Mouse (Mus musculus) MEL (cell line): ENCODE results near the gene Ninl. TPM values are rescaled to one million over a fixed set of nuclear protein-coding genes. Genes with fewer than 3 reads are reported as not detected.

Experiments
- DNase-seq: peaks from one replicate; pipeline ENCODE4 v3.0.0; 2011; ENCODE audit warnings: low read depth, low spot score
- H3K27ac ChIP-seq: 2 replicates; pipeline ENCODE4 v1.5.1; 2012; ENCODE audit warnings: low read depth, mild to moderate bottlenecking, control low read depth, low read length, moderate library complexity; ENCODE audit not compliant: control insufficient read depth
- H3K27me3 ChIP-seq, 2 experiments: fragments of 150-350 bp in 1 of 2; sonication (generic) in 1 of 2; 2 replicates each; pipeline ENCODE4 v1.6.1; 2012; ENCODE audit warnings: low read length in 2 of 2, mild to moderate bottlenecking in 2 of 2, improper control_type of control experiment in 1 of 2, moderate library complexity in 1 of 2; ENCODE audit not compliant: insufficient read depth in 2 of 2, control insufficient read depth in 1 of 2
- H3K36me3 ChIP-seq, 2 experiments: 2 replicates each; pipeline ENCODE4 v1.6.1; 2012 to 2014; ENCODE audit warnings: low read length in 2 of 2, improper control_type of control experiment in 1 of 2, inconsistent platforms in 1 of 2, mild to moderate bottlenecking in 1 of 2; ENCODE audit not compliant: insufficient read depth in 2 of 2, control insufficient read depth in 1 of 2
- H3K4me1 ChIP-seq, 2 experiments: fragments of 150-350 bp in 1 of 2; sonication (generic) in 1 of 2; 2 replicates each; pipeline ENCODE4 v1.6.1; 2012; ENCODE audit warnings: low read length in 2 of 2, improper control_type of control experiment in 1 of 2, mild to moderate bottlenecking in 1 of 2; ENCODE audit not compliant: insufficient read depth in 2 of 2, control insufficient read depth in 1 of 2
- H3K4me3 ChIP-seq, 2 experiments: fragments of 150-350 bp in 1 of 2; sonication (generic) in 1 of 2; 2 replicates each; pipeline ENCODE4 v1.5.1; 2012; ENCODE audit warnings: low read depth in 2 of 2, low read length in 2 of 2, mild to moderate bottlenecking in 2 of 2, moderate library complexity in 2 of 2, control low read depth in 1 of 2, improper control_type of control experiment in 1 of 2; ENCODE audit not compliant: control insufficient read depth in 1 of 2, insufficient read depth in 1 of 2
- H3K79me2 ChIP-seq: 2 replicates; pipeline ENCODE4 v1.6.1; 2012; ENCODE audit warnings: mild to moderate bottlenecking, low read length, moderate library complexity; ENCODE audit not compliant: control insufficient read depth, poor library complexity, insufficient read depth
- H3K9ac ChIP-seq: 2 replicates; pipeline ENCODE4 v1.6.1; 2012; ENCODE audit warnings: low read depth, mild to moderate bottlenecking, control low read depth, low read length, moderate library complexity; ENCODE audit not compliant: control insufficient read depth, poor library complexity, severe bottlenecking
- H3K9me3 ChIP-seq: fragments of 150-350 bp; sonication (generic); replicated peaks from 2 replicates; pipeline ENCODE4 v1.6.1; 2012; ENCODE audit warnings: mild to moderate bottlenecking, low read length, improper control_type of control experiment, moderate library complexity; ENCODE audit not compliant: insufficient read depth
- E2F4 ChIP-seq: IDR thresholded peaks from 2 replicates; pipeline ENCODE4 v1.6.1; 2011; ENCODE audit warnings: low read depth, low read length, improper control_type of control experiment, borderline replicate concordance
- ELF1 ChIP-seq: IDR thresholded peaks from 2 replicates; pipeline ENCODE4 v1.6.1; 2014; ENCODE audit warnings: low read depth, mild to moderate bottlenecking, inconsistent platforms, low read length, improper control_type of control experiment, moderate library complexity
- EP300 ChIP-seq, 2 experiments: IDR thresholded peaks; 2 replicates each; pipeline ENCODE4 v1.6.1; 2011; ENCODE audit warnings: improper control_type of control experiment in 2 of 2, low read length in 2 of 2, low read depth in 1 of 2, mild to moderate bottlenecking in 1 of 2
- GABPA ChIP-seq: IDR thresholded peaks from 2 replicates; pipeline ENCODE4 v1.6.1; 2012; ENCODE audit warnings: low read depth, mild to moderate bottlenecking, inconsistent platforms, low read length, improper control_type of control experiment, moderate library complexity
- MAFK ChIP-seq: IDR thresholded peaks from 2 replicates; pipeline ENCODE4 v1.6.1; 2011; ENCODE audit warnings: low read depth, mild to moderate bottlenecking, low read length, improper control_type of control experiment, borderline replicate concordance
- MAZ ChIP-seq: IDR thresholded peaks from 2 replicates; pipeline ENCODE4 v1.6.1; 2012; ENCODE audit warnings: low read depth, mild to moderate bottlenecking, inconsistent platforms, low read length, improper control_type of control experiment
- MYB ChIP-seq: IDR thresholded peaks from 2 replicates; pipeline ENCODE4 v1.6.1; 2011; ENCODE audit warnings: mild to moderate bottlenecking, low read depth, low read length, improper control_type of control experiment
- NRF1 ChIP-seq: IDR thresholded peaks from 2 replicates; pipeline ENCODE4 v1.6.1; 2014; ENCODE audit warnings: low read depth, mild to moderate bottlenecking, inconsistent platforms, low read length, improper control_type of control experiment, moderate library complexity; ENCODE audit not compliant: poor library complexity, insufficient read depth, severe bottlenecking
- POLR2AphosphoS2 ChIP-seq: IDR thresholded peaks from 2 replicates; pipeline ENCODE4 v1.6.1; 2011; ENCODE audit warnings: low read length, improper control_type of control experiment
- RCOR1 ChIP-seq: IDR thresholded peaks from 2 replicates; pipeline ENCODE4 v1.6.1; 2012; ENCODE audit warnings: low read depth, mild to moderate bottlenecking, inconsistent platforms, low read length, improper control_type of control experiment
- TAL1 ChIP-seq: IDR thresholded peaks from 2 replicates; pipeline ENCODE4 v1.6.1; 2012; ENCODE audit warnings: mild to moderate bottlenecking, inconsistent platforms, low read length, moderate library complexity, mixed read lengths
- TBP ChIP-seq: IDR thresholded peaks from 2 replicates; pipeline ENCODE4 v1.8.0; 2011; ENCODE audit warnings: low read depth, low read length, improper control_type of control experiment
- ZC3H11A ChIP-seq: IDR thresholded peaks from 2 replicates; pipeline ENCODE4 v1.6.1; 2012; ENCODE audit warnings: low read depth, mild to moderate bottlenecking, inconsistent platforms, low read length, improper control_type of control experiment
- ZKSCAN1 ChIP-seq: IDR thresholded peaks from 2 replicates; pipeline ENCODE4 v1.6.1; 2012; ENCODE audit warnings: low read depth, mild to moderate bottlenecking, inconsistent platforms, low read length, improper control_type of control experiment, moderate library complexity
- polyA plus RNA-seq, 2 experiments: library from polyadenylated mRNA; stranded (reverse) in 1 of 2; unstranded in 1 of 2; fragments of >175 nt in 1 of 2; fragments of >200 nt in 1 of 2; gene quantifications; 2 replicates each; pipeline versions ENCODE4 v1.2.1 to v1.2.4; 2012; ENCODE audit warnings: low replicate concordance in 2 of 2, low read depth in 1 of 2; ENCODE audit not compliant: insufficient read length in 2 of 2, insufficient read depth in 1 of 2, missing spikeins in 1 of 2
- total RNA-seq: library from RNA; depleted of rRNA; stranded (reverse); fragments of 300-350 nt; gene quantifications from 2 replicates; pipeline ENCODE4 v1.2.3, GENCODE M21; 2012

Ninl gene
- total and polyA plus RNA-seq, 3 experiments: 9.8 to 16.8 TPM; not detected in 1

DNA sequence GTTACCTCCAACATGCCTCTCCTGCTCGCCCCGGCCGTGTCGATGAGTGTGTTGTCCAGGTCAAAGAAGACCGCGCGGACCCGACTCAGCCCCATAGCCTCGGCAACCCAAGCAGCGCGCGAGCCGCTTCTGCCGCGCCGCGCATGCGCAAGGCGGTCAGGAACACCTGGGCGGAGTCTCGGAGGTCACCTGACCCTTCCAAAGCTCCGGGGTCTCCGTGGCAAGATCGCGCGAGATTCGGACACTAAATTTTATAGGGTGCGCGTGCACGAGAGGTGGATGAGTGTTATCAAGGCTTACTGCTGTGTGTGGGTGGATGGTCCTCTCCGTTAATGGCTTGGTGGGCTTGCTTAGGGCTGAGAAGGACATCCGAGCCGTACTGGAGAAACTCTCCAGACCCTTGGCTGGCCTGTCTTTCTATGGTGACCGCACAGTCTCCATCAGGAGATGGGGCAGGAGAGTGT is at the start of gene Ninl, which contains the start of gene Nanp (continued):
- TF ChIP-seq MAZ (peak; percentile 59; the same call in 1 of the 2 replicates), MAFK (no peak), RCOR1 (0 out of 2 replicates have a peak, but pooled peaks have one; percentile 55)

GRCm38 (mm10) chr2:151056637-151057036 is 17.5 kb upstream of the Ninl start:
- H3K36me3 ChIP-seq: no peaks in the 10 kb centered on the region
- H3K9me3 ChIP-seq: no peaks in the 10 kb centered on the region
- no peaks in the 10 kb centered on the region for H3K4me1 ChIP-seq
- no peaks in the 10 kb centered on the region; a peak in 2 of 4 replicates for H3K27me3 ChIP-seq
- H3K9ac ChIP-seq: no peak overlapping the region
- no peak overlapping the region for H3K4me3 ChIP-seq
- no peak for TF ChIP-seq EP300 (IDR thresholded peaks at IDR 0.05; ENCODE audit: low read depth in 1 of 2, low read length in 2 of 2)
- no peak for TF ChIP-seq E2F4
- no peak for TF ChIP-seq ELF1
- TF ChIP-seq TBP: no peak
- no peak for TF ChIP-seq ZKSCAN1
- TF ChIP-seq, all 39 proteins: peak for 0
- DNase-seq: no peak
- Histone ChIP-seq H3K27ac (no peak overlapping the region), H3K79me2 (no peaks in the 10 kb centered on the region)

- Histone ChIP-seq H3K9me3 (no peaks in the 10 kb centered on the region), H3K27me3 (no peaks in the 10 kb centered on the region), H3K9ac (no peak overlapping the region), H3K36me3 (peaks cover 2 to 22% of the 10 kb centered on the region in 2 experiments; a peak in 3 of 4 replicates), H3K79me2 (peaks cover 24% of the 10 kb centered on the region), H3K27ac (no peak overlapping the region), H3K4me1 (peaks cover 13 to 14% of the 10 kb centered on the region in 2 experiments), H3K4me3 (no peak overlapping the region)
- TF ChIP-seq POLR2AphosphoS2: no peak
- no peak for TF ChIP-seq NRF1
- no peak for TF ChIP-seq TAL1
- TF ChIP-seq GABPA: no peak
- no peak for TF ChIP-seq ZC3H11A
- no peak for TF ChIP-seq EP300 (IDR thresholded peaks at IDR 0.05; ENCODE audit: low read depth in 1 of 2, low read length in 2 of 2)
- no peak for TF ChIP-seq MYB
- no peak for DNase-seq
Measured at GRCm38 (mm10) chr2:151040411-151040810, 1.2 kb upstream of the Ninl start.
